Mouse (Mus musculus) kidney, postnatal 14 days (tissue): ENCODE measurements at regions not wholly inside any gene's neighbourhood (a gene's known extent, or its start where the extent isn't known, plus 50 kb on each side); places are given as distances from the start of the nearest gene placed in this dataset.
A peak's percentile ranks its signal among the peaks of the same experiment; 100 is the strongest.

Experiments
- DNase-seq: peaks from one replicate; pipeline ENCODE4 v3.0.0; 2022; ENCODE audit warnings: mixed read lengths

GRCm38 (mm10) chr14:24770015-24770977 lies 283.4 kb downstream of the Rps24 start:
- no peak for DNase-seq

GRCm38 (mm10) chr14:24771663-24772062 lies 284.7 kb downstream of the Rps24 start:
- DNase-seq, result no peak

- peak; percentile 61 for DNase-seq
These were observed 285.2 kb downstream of the Rps24 start for GRCm38 (mm10) chr14:24772129-24772528.

GRCm38 (mm10) chr14:24778748-24779630 lies 292.1 kb downstream of the Rps24 start:
- DNase-seq, result peak; percentile 92

- no peak for DNase-seq
These were observed 294.7 kb downstream of the Rps24 start for GRCm38 (mm10) chr14:24781674-24782073.

GRCm38 (mm10) chr14:24783889-24784288 lies 297.0 kb downstream of the Rps24 start:
- DNase-seq, result no peak

GRCm38 (mm10) chr14:24785452-24785851 lies 298.5 kb downstream of the Rps24 start:
- DNase-seq, result no peak

GRCm38 (mm10) chr14:24793375-24794285 lies 306.7 kb downstream of the Rps24 start:
- no peak for DNase-seq

GRCm38 (mm10) chr14:24794359-24794845 lies 307.5 kb downstream of the Rps24 start:
- no peak for DNase-seq

- no peak for DNase-seq
These were observed 310.6 kb downstream of the Rps24 start for GRCm38 (mm10) chr14:24797494-24797893.

GRCm38 (mm10) chr14:24798066-24798465 lies 311.1 kb downstream of the Rps24 start:
- DNase-seq, result no peak

- DNase-seq, result peak; percentile 9
These were observed 316.2 kb downstream of the Rps24 start for GRCm38 (mm10) chr14:24803001-24803655.

- no peak for DNase-seq
These were observed 320.1 kb downstream of the Rps24 start for GRCm38 (mm10) chr14:24807061-24807460.

- DNase-seq, result no peak
These were observed 336.1 kb downstream of the Rps24 start for GRCm38 (mm10) chr14:24822876-24823567.

- DNase-seq, result no peak
These were observed 337.4 kb downstream of the Rps24 start for GRCm38 (mm10) chr14:24824351-24824750.

- DNase-seq, result no peak
These were observed 338.9 kb downstream of the Rps24 start for GRCm38 (mm10) chr14:24825722-24826386.

GRCm38 (mm10) chr14:24826471-24827337 lies 339.8 kb downstream of the Rps24 start:
- DNase-seq, result no peak

GRCm38 (mm10) chr14:24827381-24828031 lies 340.6 kb downstream of the Rps24 start:
- no peak for DNase-seq

GRCm38 (mm10) chr14:24829001-24829400 lies 342.1 kb downstream of the Rps24 start:
- DNase-seq, result peak; percentile 21
